Mouse (Mus musculus) olfactory bulb, adult 2 months (tissue): Measurements from ENCODE around the gene Kif13a.

Source experiments
- CTCF ChIP-seq: fragments of 200-500 bp; IDR thresholded peaks from 2 replicates; pipeline ENCODE4 v1.5.1; 2012; ENCODE audit warnings: low read depth, mild to moderate bottlenecking, low read length, moderate library complexity; ENCODE audit not compliant: insufficient read depth
- POLR2A ChIP-seq: fragments of 200-500 bp; IDR thresholded peaks from 2 replicates; pipeline ENCODE4 v1.6.1; 2012; ENCODE audit warnings: mild to moderate bottlenecking, low read depth, low read length, moderate library complexity; ENCODE audit not compliant: insufficient read depth

- TF ChIP-seq CTCF (no peak), POLR2A (no peak)
Measured at GRCm38 (mm10) chr13:46724371-46724770, 205.3 kb downstream of the Kif13a start.
